Mouse (Mus musculus): ENCODE measurements around the gene Wwox. TPM values are rescaled to one million over a fixed set of nuclear protein-coding genes. Genes with fewer than 3 reads are reported as not detected.
A peak's percentile ranks its signal among the peaks of the same experiment; 100 is the strongest.

Wwox gene
- total and polyA plus RNA-seq, 3 experiments: 7.8 to 11.5 (median 9.1) TPM

DNA sequence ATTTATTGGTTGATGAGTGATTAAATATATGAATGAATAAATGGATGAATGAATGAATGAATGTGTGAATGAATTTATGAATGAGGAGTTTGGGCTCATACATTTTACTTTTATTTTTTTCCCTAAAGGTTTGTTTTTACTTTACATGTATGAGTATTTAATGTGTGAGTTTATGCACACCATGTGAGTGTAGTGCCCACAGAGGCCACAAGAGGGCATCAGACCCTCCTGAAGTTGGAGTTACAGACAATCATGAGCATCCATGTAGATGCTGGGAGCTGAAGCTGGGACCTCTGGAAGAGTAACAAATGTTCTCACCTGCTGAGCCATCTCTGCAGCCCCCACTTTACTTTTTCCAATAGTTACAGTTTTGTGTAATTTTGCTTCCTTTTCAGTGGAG, 648.7 kb downstream of the Wwox start:
- 0 out of 4 replicates have a peak, but pooled peaks of 1 of the 2 experiments have one; percentile 12 for TF ChIP-seq CTCF (conservative IDR thresholded peaks at IDR 0.05 in 1 of 2, IDR thresholded peaks at IDR 0.05 in 1 of 2; ENCODE audit: low read depth in 2 of 2, low read length in 2 of 2)
- TF ChIP-seq E2F4 (IDR thresholded peaks at IDR 0.05; ENCODE audit: insufficient replicate concordance, low read depth, low read length): no peak
- dilution Hi-C loops (cut with MboI; ENCODE audit: extremely low pct_ligation_motif_present, extremely low pct_unique_long_range_greater_than_20kb, low sequenced_read_pairs): no loop called here

GRCm38 (mm10) chr8:115089744-115090143, 650.3 kb downstream of the Wwox start:
- Histone ChIP-seq H3K27ac (ENCODE audit: insufficient read depth, low read depth) (no peak overlapping the region), H3K4me1 (ENCODE audit: control insufficient read depth in 1 of 2, insufficient read depth in 2 of 2) (no peaks in the 10 kb centered on the region), H3K36me3 (replicated peaks in 1 of 2; ENCODE audit: control insufficient read depth in 1 of 2, insufficient read depth in 1 of 2, low read length in 1 of 2) (no peaks in the 10 kb centered on the region), H3K27me3 (replicated peaks) (peaks cover 4% of the 10 kb centered on the region), H3K9ac (ENCODE audit: insufficient read depth, low read depth) (no peak overlapping the region), H3K9me3 (replicated peaks; ENCODE audit: low read length) (peaks cover 7% of the 10 kb centered on the region), H3K4me3 (replicated peaks in 1 of 3; ENCODE audit: low read depth in 2 of 3, low read length in 2 of 3, poor library complexity in 1 of 3) (no peak overlapping the region), H3K4me2 (ENCODE audit: insufficient read depth, low read depth, poor library complexity, severe bottlenecking) (no peak overlapping the region), H3K79me2 (replicated peaks; ENCODE audit: control insufficient read depth, extremely low read depth, insufficient read depth, poor library complexity, severe bottlenecking) (no peaks in the 10 kb centered on the region)
- no peak for TF ChIP-seq ZNF384 (IDR thresholded peaks at IDR 0.05; ENCODE audit: low read depth, low read length)
- no peak for TF ChIP-seq POLR2A (IDR thresholded peaks at IDR 0.05; ENCODE audit: low read depth, low read length)
- no peak for TF ChIP-seq CHD1 (IDR thresholded peaks at IDR 0.05; ENCODE audit: low read depth, low read length)
- TF ChIP-seq UBTF (IDR thresholded peaks at IDR 0.05; ENCODE audit: low read depth, low read length): no peak
- TF ChIP-seq PAX5 (IDR thresholded peaks at IDR 0.05; ENCODE audit: low read length): no peak
- no peak for TF ChIP-seq MAZ (IDR thresholded peaks at IDR 0.05; ENCODE audit: low read depth, low read length)
- TF ChIP-seq ZC3H11A (IDR thresholded peaks at IDR 0.05; ENCODE audit: low read depth, low read length): no peak
- TF ChIP-seq SMC3 (IDR thresholded peaks at IDR 0.05; ENCODE audit: low read depth, low read length): no peak
- TF ChIP-seq CHD2 (IDR thresholded peaks at IDR 0.05; ENCODE audit: low read length): no peak
- TF ChIP-seq ETS1 (conservative IDR thresholded peaks at IDR 0.05; ENCODE audit: low read depth, low read length): no peak
- TF ChIP-seq GABPA (IDR thresholded peaks at IDR 0.05; ENCODE audit: insufficient replicate concordance, low read depth, low read length): no peak
- no peak for TF ChIP-seq EP300 (IDR thresholded peaks at IDR 0.05; ENCODE audit: low read length)
- no peak for TF ChIP-seq RAD21 (IDR thresholded peaks at IDR 0.05; ENCODE audit: low read depth, low read length)
- no peak for TF ChIP-seq MAX (IDR thresholded peaks at IDR 0.05; ENCODE audit: low read length)
- TF ChIP-seq JUN (IDR thresholded peaks at IDR 0.05; ENCODE audit: insufficient read depth, low read depth, low read length): no peak
- TF ChIP-seq SIN3A (IDR thresholded peaks at IDR 0.05; ENCODE audit: low read length): no peak
- TF ChIP-seq USF2 (conservative IDR thresholded peaks at IDR 0.05; ENCODE audit: low read depth, low read length): no peak
- TF ChIP-seq BHLHE40 (IDR thresholded peaks at IDR 0.05; ENCODE audit: low read depth, low read length): no peak
- no peak for TF ChIP-seq KAT2A (IDR thresholded peaks at IDR 0.05; ENCODE audit: insufficient replicate concordance, low read length)
- TF ChIP-seq ELF1 (IDR thresholded peaks at IDR 0.05; ENCODE audit: low read depth, low read length): no peak
- dilution Hi-C loops (cut with MboI; ENCODE audit: extremely low pct_ligation_motif_present, extremely low pct_unique_long_range_greater_than_20kb, low sequenced_read_pairs) (no loop called here), in situ Hi-C loops (cut with MboI; ENCODE audit: low pct_ligation_motif_present, low pct_unique_long_range_greater_than_20kb, low sequenced_read_pairs) (loop anchor here (25.0 kb wide), 1 partner anchor 623 kb away; the partner anchor contains the start of gene Maf)
- no peak for DNase-seq (ENCODE audit: extremely low read depth)

More for the DNA sequence above, 648.7 kb downstream of the Wwox start:
- in situ Hi-C loops (cut with MboI; ENCODE audit: low pct_ligation_motif_present, low pct_unique_long_range_greater_than_20kb, low sequenced_read_pairs): loop anchor here (25.0 kb wide), 1 partner anchor 624 kb away; the partner anchor contains the start of gene Maf
- peaks cover 7% of the 10 kb centered on the region for H3K9me3 ChIP-seq (replicated peaks; ENCODE audit: low read length)
- DNase-seq (ENCODE audit: extremely low read depth): no peak
- no peak overlapping the region for H3K9ac ChIP-seq (ENCODE audit: insufficient read depth, low read depth)
- H3K36me3 ChIP-seq (replicated peaks in 1 of 2; ENCODE audit: control insufficient read depth in 1 of 2, insufficient read depth in 1 of 2, low read length in 1 of 2): no peaks in the 10 kb centered on the region
- H3K27ac ChIP-seq (ENCODE audit: insufficient read depth, low read depth): no peak overlapping the region
- no peaks in the 10 kb centered on the region for H3K4me1 ChIP-seq (ENCODE audit: control insufficient read depth in 1 of 2, insufficient read depth in 2 of 2)
- H3K4me2 ChIP-seq (ENCODE audit: insufficient read depth, low read depth, poor library complexity, severe bottlenecking): no peak overlapping the region
- H3K27me3 ChIP-seq (replicated peaks): peaks cover 4% of the 10 kb centered on the region
- H3K79me2 ChIP-seq (replicated peaks; ENCODE audit: control insufficient read depth, extremely low read depth, insufficient read depth, poor library complexity, severe bottlenecking): no peaks in the 10 kb centered on the region
- H3K4me3 ChIP-seq (replicated peaks in 1 of 3; ENCODE audit: low read depth in 2 of 3, low read length in 2 of 3, poor library complexity in 1 of 3): no peak overlapping the region
